Mouse (Mus musculus) adrenal gland (tissue): ENCODE measurements around the gene Fez2.

Source experiments
- intact Hi-C: fragments of 180-260 bp; cut with DNase I; formaldehyde crosslinking; loops from one replicate; pipeline ENCODE4 v1.15.1; 2025

Fez2 gene

GRCm38 (mm10) chr17:78373174-78373573, 44.8 kb downstream of the Fez2 start:
- intact Hi-C loops: loop anchor here (10.0 kb wide), 1 partner anchor 178 kb away; no protein-coding TSS in a partner anchor

- intact Hi-C loops: loop anchor here (10.0 kb wide), 1 partner anchor 176 kb away; no protein-coding TSS in a partner anchor
These were observed 47.5 kb downstream of the Fez2 start for GRCm38 (mm10) chr17:78370445-78370844.

DNA sequence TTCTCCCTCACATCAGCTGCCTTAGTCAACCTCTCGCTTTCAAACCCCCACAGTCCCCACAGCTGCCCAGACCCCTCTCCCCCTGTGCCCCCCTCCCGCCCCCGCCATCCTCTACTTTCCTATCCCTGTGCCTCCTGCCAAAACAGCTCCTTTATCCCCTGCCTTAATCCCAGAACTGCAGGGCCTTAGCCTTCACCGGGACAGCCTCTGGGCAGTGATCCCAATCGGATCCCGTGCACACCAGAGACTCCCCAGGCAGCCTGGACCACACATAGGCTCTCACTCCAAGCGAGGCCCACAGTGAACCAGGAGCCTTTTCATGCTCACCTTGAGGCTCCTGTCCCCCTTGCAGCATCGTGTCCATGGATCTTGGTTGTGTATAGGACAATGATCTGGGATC, 49.5 kb downstream of the Fez2 start:
- intact Hi-C loops: no loop called here

- intact Hi-C loops: no loop called here
These were observed 51.9 kb downstream of the Fez2 start for GRCm38 (mm10) chr17:78366070-78366469.

DNA sequence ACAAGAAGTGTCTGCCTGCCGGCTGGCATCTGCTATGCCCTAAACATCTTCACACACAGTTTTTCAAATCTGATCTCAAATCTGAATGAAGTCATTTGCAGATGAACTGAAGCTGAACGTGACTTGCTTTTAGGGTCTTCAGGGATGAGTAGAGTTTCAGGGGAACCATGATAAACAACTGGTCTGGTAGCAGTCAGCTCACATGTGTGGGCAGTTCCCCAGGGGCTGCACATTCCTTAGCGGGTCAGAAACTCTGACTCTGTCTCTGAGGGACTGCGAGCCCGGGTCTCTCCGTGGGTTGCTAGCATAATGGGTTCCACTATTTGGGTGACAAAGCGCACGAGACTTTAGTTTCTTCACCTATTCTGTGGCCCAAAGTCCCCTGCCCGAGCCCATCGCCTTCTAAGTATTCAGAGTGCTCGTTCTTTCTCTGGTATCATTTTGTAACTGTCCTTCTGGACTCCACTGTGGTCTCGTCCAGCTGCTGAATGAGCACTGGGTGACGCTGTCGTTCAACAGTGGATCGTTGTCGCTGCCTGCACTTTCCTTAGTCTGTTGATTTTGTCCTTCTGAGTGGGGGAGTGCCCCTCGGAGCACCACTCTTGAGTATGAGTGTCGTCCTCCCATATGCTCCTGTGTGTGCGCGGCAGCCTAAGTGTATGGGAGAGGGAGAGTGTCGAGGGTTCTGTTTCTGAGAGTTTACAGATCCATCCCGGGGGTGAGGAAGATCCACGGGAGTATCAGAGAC, 53.2 kb downstream of the Fez2 start:
- intact Hi-C loops: no loop called here

GRCm38 (mm10) chr17:78361939-78362728, 55.8 kb downstream of the Fez2 start:
- intact Hi-C loops: no loop called here

GRCm38 (mm10) chr17:78358251-78358726, 59.7 kb downstream of the Fez2 start:
- intact Hi-C loops: no loop called here

DNA sequence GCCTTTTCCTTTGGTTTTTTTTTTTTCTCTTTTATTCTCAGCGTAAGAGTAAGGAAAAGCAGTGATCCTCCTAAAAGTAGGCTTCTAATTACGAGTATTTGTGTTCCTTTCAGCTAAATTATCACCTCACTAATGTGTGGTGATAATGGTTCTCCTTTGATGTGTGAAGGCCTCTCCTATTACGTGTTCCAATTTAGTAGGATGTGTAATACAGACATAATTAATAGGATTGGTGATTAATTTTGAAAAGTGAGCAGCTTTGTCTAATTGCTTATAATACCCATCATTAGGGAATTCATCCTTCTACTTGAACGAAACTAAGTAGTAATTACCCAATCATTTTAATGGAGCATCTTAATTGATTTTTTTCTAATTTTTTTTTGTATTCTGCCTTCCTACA, 60.2 kb downstream of the Fez2 start:
- intact Hi-C loops: no loop called here

GRCm38 (mm10) chr17:78355611-78356010, 62.3 kb downstream of the Fez2 start:
- intact Hi-C loops: no loop called here

GRCm38 (mm10) chr17:78354871-78355270, 63.1 kb downstream of the Fez2 start:
- intact Hi-C loops: no loop called here

- intact Hi-C loops: no loop called here
These were observed 63.5 kb downstream of the Fez2 start for GRCm38 (mm10) chr17:78354411-78354810.

DNA sequence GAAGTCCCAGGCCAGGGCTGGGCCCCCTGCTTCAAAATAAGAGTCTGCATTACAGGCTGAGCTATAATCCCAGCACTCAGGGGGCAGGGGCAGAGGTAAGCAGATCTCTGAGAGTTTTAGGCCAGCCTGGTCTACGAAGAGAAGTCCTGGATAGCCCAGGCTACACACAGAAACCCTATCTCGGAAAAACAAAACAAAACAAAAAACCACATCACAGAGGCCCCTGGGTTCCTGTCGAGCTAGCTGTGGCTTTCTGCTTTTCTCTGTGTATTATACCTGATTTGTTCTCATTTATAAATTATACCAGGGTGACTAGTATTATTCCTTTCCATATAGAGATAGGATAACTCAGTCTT, 65.5 kb downstream of the Fez2 start:
- intact Hi-C loops: no loop called here

GRCm38 (mm10) chr17:78351676-78352499, 66.1 kb downstream of the Fez2 start:
- intact Hi-C loops: no loop called here

- intact Hi-C loops: no loop called here
These were observed 70.7 kb downstream of the Fez2 start for GRCm38 (mm10) chr17:78347111-78347801.

DNA sequence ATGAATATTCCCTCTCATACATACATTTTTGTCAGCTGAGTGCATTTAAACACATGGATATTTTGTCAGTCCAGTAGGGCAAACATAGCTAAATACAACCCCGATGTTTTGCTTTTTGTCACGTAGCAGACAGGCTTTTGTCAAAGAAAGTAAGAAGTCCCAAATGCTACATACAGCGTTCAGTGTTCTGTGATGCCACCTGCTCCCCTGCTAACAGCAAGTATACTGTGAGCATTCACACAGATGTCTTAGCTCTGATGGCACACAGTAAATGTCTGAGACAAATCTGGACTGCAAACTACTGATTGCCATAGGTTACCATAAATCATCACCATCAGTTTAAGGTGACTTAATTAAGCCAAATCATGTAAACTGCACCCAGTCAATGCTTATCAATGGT, 74.3 kb downstream of the Fez2 start:
- intact Hi-C loops: no loop called here

DNA sequence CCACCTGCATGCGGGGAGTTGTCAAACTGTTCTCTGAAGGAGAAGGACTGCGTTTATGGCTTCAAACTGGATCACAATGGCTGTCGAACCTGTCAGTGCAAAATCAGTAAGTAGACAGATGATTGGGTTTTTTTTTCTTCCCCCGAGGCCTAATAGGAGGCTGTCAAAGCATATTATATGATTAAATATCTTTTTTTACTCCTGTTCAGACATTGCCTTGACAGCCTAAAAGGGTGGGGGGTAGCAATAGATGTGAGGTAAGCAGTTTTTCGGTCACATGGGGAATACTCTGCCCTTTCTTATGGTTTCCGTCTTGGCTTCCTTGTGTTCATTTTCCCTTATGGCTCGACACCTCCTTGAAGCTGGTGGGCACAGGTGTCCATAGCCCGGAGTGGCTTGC, 82.7 kb downstream of the Fez2 start:
- intact Hi-C loops: no loop called here

DNA sequence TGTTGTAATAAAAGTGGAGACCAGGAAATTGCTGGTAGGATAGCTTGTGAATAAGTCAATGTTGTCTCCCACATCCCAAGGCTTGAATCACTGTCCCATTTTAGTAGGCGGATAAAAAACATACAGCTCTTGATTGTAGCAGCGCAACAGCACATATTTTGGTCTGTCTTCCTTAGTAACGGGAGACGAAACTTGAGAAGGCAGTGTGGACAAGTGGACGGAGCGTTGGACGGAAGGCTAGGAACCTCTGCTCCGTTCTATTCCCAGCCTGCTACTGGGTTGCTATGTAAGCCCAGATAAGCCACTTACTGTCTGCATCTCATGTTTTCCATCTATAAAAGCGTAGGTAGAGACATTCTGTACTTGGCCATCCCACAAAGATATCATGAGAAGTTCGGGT, 84.7 kb downstream of the Fez2 start:
- intact Hi-C loops: no loop called here

DNA sequence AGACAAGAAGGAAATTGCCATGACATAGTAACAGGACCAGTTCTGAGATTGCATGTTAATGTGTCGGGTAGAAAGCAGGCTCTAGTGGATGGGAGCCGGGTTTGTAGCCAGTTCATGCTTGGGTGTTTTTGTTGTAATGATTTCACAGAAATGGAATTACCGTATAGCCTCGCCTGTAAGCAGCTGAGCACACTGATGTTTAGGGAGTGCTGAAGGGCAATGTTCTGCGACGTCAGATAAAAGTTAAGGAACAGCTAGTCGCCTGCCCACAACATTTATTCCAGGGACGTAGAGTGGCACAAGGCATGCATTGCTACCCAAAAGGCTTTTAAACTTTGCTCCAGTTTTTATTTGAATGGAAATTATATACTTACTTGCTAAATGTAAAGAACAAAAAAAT, 86.5 kb downstream of the Fez2 start:
- intact Hi-C loops: no loop called here

DNA sequence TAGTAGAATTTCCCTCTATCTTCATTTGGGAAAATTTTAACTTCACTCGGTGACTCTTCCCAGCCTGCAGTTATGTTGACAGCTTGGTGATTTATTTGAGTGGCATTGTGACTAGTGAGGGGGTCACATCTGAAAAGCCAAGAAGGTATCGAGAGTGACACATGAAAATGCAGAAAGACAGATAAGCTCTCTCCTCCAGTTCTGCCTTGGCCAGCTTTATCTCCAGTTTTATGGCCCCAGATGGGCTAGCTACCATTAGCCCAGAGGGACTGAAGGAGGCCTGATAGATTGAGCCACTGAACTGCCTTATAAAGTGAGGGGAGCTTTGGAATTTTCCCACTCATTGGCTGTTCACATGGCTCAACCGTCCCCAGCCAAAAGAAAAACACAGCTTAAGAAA, 89.7 kb downstream of the Fez2 start:
- intact Hi-C loops: no loop called here

- intact Hi-C loops: no loop called here
These were observed 90.8 kb downstream of the Fez2 start for GRCm38 (mm10) chr17:78327187-78327586.

GRCm38 (mm10) chr17:78326381-78326780, 91.6 kb downstream of the Fez2 start:
- intact Hi-C loops: no loop called here
